Mouse (Mus musculus): ENCODE results near the gene Rpap1.

The Rpap1 gene

DNA sequence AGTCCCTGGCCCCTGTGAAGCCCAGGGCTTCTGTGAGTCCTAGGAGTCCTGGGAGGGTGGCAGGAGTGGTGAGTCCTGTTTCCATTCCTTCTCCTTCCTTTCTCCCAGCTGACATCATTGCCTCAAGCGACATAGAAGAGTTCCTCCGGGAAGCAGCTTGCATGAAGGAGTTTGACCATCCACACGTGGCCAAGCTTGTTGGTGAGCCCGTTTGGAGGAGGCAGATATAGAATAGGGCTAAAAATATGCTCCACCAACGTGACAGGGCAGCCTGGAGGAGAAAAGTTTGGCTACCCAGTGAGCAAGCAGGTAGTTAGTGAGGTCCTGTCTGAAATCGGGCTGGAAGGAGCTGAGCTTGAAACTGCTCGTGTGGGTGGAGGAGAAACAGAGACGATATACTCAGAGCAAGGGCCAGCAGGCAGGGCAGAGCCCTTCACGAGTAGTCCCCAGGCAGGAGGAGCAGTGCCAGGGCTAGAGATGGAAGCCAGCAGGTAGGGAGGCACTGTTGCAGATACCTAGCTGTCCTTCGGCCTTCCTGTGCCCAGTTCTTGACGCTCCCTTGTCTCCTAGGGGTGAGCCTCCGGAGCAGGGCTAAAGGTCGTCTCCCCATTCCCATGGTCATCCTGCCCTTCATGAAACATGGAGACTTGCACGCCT lies 24.3 kb upstream of the Rpap1 start:
- TF ChIP-seq POU5F1 (IDR thresholded peaks at IDR 0.05; ENCODE audit: borderline replicate concordance, low read length): no peak
- TF ChIP-seq NANOG (IDR thresholded peaks at IDR 0.05; ENCODE audit: borderline replicate concordance, low read length): no peak
- TF ChIP-seq CTCF (conservative IDR thresholded peaks at IDR 0.05; ENCODE audit: low read length): no peak
- Histone ChIP-seq H3K36me3 (ENCODE audit: insufficient read depth, low read length) (peaks cover 99% of the 10 kb centered on the region), H3K9me3 (ENCODE audit: low read length) (no peaks in the 10 kb centered on the region), H3K27me3 (ENCODE audit: insufficient read depth, low read length) (no peaks in the 10 kb centered on the region), H3K4me3 (replicated peaks; ENCODE audit: low read length) (no peak overlapping the region), H3K4me1 (replicated peaks; ENCODE audit: low read depth, low read length) (peaks cover 86% of the 10 kb centered on the region)

DNA sequence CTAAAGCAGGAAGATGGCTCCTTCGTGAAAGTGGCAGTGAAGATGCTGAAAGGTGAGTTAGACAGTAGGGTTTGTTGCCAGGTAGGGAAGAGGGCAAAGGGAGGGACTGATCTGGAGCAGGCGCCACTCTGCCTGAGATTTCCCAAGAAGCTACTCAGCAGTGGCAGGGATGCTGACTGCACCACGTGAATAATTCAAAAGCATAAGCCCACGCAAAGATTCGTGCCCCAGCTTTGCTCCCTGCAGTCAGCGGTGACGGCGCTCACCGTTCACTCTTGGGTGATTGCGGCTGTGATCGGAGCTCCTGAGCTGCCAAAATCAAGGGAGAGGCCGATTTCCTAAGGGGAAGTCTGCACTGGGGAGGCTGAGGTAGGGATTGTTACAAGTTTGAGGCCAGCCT lies 23.6 kb upstream of the Rpap1 start:
- TF ChIP-seq CTCF (conservative IDR thresholded peaks at IDR 0.05; ENCODE audit: low read length) (no peak), NANOG (IDR thresholded peaks at IDR 0.05; ENCODE audit: borderline replicate concordance, low read length) (no peak), POU5F1 (IDR thresholded peaks at IDR 0.05; ENCODE audit: borderline replicate concordance, low read length) (no peak)
- no peaks in the 10 kb centered on the region for H3K27me3 ChIP-seq (ENCODE audit: insufficient read depth, low read length)
- H3K4me3 ChIP-seq (replicated peaks; ENCODE audit: low read length): no peak overlapping the region
- peaks cover 93% of the 10 kb centered on the region for H3K4me1 ChIP-seq (replicated peaks; ENCODE audit: low read depth, low read length)
- H3K36me3 ChIP-seq (ENCODE audit: insufficient read depth, low read length): peaks cover 99% of the 10 kb centered on the region
- H3K9me3 ChIP-seq (ENCODE audit: low read length): no peaks in the 10 kb centered on the region

DNA sequence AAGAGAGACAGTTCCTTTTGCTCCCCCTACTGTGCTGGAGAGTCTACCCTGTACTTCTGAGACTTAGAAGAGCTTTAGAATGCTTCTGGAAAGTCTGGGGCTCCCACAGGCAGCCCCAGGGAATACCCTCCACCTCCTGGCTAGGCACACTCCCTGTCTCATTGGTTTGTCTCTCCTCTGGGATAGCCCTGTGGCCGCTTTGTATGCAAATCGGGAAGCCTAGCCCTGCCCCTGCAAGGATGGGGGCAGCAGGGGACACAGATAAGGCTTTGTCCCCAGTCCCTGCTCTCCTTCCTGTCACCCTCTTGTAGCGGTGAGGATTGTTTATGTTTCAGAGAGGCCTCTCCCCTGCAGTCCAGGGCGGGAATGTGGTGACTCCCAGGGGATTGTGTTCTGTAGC lies 21.5 kb upstream of the Rpap1 start:
- peak overlapping the region; percentile 41 for H3K4me3 ChIP-seq (replicated peaks; ENCODE audit: low read length)
- H3K9me3 ChIP-seq (ENCODE audit: low read length): no peaks in the 10 kb centered on the region
- TF ChIP-seq NANOG (IDR thresholded peaks at IDR 0.05; ENCODE audit: borderline replicate concordance, low read length) (no peak), POU5F1 (IDR thresholded peaks at IDR 0.05; ENCODE audit: borderline replicate concordance, low read length) (no peak), CTCF (conservative IDR thresholded peaks at IDR 0.05; ENCODE audit: low read length) (no peak)

DNA sequence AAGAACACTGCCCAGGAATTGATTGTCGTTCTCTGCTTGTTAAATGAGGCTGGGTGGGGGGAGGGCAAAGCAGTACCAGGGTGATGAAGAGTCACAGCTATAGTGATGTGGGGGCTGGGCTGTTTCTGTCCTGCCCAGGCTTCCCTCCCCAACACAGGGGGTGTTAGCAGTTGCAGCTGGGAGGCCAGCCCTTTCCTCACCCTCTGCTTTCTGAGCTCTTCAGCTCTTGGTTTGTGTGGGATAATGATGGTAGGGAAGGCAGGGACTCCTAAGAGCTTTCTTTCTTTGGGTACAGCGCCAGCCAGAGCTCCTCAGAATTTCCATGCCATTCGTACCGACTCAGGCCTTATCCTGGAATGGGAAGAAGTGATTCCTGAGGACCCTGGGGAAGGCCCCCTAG lies 21.1 kb upstream of the Rpap1 start:
- peak overlapping the region; percentile 41 for H3K4me3 ChIP-seq (replicated peaks; ENCODE audit: low read length)
- peaks cover 96% of the 10 kb centered on the region for H3K4me1 ChIP-seq (replicated peaks; ENCODE audit: low read depth, low read length)
- H3K27me3 ChIP-seq (ENCODE audit: insufficient read depth, low read length): no peaks in the 10 kb centered on the region
- TF ChIP-seq CTCF (conservative IDR thresholded peaks at IDR 0.05; ENCODE audit: low read length) (no peak), NANOG (IDR thresholded peaks at IDR 0.05; ENCODE audit: borderline replicate concordance, low read length) (no peak), POU5F1 (IDR thresholded peaks at IDR 0.05; ENCODE audit: borderline replicate concordance, low read length) (no peak)
- H3K9me3 ChIP-seq (ENCODE audit: low read length): no peaks in the 10 kb centered on the region
- peaks cover 99% of the 10 kb centered on the region for H3K36me3 ChIP-seq (ENCODE audit: insufficient read depth, low read length)

More for the DNA sequence above, 21.5 kb upstream of the Rpap1 start:
- Histone ChIP-seq H3K4me1 (replicated peaks; ENCODE audit: low read depth, low read length) (peaks cover 96% of the 10 kb centered on the region), H3K27me3 (ENCODE audit: insufficient read depth, low read length) (no peaks in the 10 kb centered on the region), H3K36me3 (ENCODE audit: insufficient read depth, low read length) (peaks cover 99% of the 10 kb centered on the region)

DNA sequence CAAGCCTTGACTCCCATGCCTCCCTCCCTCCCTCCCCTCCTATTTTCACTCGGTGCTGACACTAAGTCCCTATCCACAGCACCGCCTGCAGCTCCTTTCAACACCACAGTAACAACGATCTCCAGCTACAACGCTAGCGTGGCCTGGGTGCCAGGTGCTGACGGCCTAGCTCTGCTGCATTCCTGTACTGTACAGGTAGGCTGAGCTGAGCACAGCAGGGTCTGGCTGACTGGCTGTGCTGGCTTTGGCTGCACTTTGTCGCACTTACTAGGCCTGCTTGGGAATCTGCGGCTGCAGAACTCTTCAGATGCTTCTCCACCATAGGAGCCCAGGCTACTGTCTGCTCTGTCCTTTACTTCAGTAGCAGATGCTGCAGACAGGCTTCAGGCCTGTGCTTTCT lies 18.2 kb upstream of the Rpap1 start:
- no peak for TF ChIP-seq POU5F1 (IDR thresholded peaks at IDR 0.05; ENCODE audit: borderline replicate concordance, low read length)
- no peak for TF ChIP-seq CTCF (conservative IDR thresholded peaks at IDR 0.05; ENCODE audit: low read length)
- no peak for TF ChIP-seq NANOG (IDR thresholded peaks at IDR 0.05; ENCODE audit: borderline replicate concordance, low read length)
- H3K9me3 ChIP-seq (ENCODE audit: low read length): no peaks in the 10 kb centered on the region
- H3K4me1 ChIP-seq (replicated peaks; ENCODE audit: low read depth, low read length): peaks cover 99% of the 10 kb centered on the region
- H3K36me3 ChIP-seq (ENCODE audit: insufficient read depth, low read length): peaks cover 92% of the 10 kb centered on the region
- no peaks in the 10 kb centered on the region for H3K27me3 ChIP-seq (ENCODE audit: insufficient read depth, low read length)
- H3K4me3 ChIP-seq (replicated peaks; ENCODE audit: low read length): 0 out of 2 replicates have a peak overlapping the region, but pooled peaks have one; percentile 10

DNA sequence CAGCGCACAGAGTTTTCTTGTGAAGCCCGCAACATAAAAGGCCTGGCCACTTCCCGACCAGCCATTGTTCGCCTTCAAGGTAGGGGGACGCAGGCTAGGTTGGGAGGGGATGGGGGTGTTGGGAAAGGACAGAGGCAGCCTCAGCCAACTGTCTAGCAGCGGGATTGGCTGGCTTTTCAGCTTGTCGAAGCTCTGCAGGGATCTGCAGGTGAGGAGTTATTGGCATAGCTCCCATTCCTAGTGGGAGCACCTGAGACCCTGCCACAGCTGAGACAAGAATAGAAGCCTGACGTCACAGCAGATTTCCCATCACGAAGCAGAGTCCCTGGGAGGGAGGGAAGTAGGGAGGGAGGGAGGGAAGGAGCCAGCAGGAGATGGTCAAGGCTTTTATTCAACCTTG lies 17.4 kb upstream of the Rpap1 start:
- peaks cover 93% of the 10 kb centered on the region for H3K4me1 ChIP-seq (replicated peaks; ENCODE audit: low read depth, low read length)
- H3K27me3 ChIP-seq (ENCODE audit: insufficient read depth, low read length): no peaks in the 10 kb centered on the region
- H3K9me3 ChIP-seq (ENCODE audit: low read length): no peaks in the 10 kb centered on the region
- no peak for TF ChIP-seq CTCF (conservative IDR thresholded peaks at IDR 0.05; ENCODE audit: low read length)
- TF ChIP-seq POU5F1 (IDR thresholded peaks at IDR 0.05; ENCODE audit: borderline replicate concordance, low read length): no peak
- H3K4me3 ChIP-seq (replicated peaks; ENCODE audit: low read length): peak overlapping the region; percentile 68
- peaks cover 84% of the 10 kb centered on the region for H3K36me3 ChIP-seq (ENCODE audit: insufficient read depth, low read length)

DNA sequence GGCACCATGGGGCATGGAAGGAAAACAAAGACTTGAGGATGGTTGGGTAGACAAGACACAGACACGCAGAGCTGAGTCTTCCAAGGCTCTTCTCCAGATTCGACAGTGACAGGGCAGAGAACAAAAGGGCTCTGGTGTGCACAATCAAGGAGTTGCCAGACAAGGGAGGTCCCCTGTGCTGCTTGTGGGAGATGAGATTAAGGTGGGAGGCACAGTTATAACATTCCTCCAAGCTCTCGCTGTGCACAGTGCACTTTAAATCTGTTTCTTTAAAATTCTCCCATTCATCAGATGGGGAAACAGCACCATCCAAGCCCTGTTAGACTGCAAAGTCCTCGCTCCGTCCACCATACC lies 16.9 kb upstream of the Rpap1 start:
- H3K9me3 ChIP-seq (ENCODE audit: low read length): no peaks in the 10 kb centered on the region
- peak overlapping the region; percentile 68 for H3K4me3 ChIP-seq (replicated peaks; ENCODE audit: low read length)
- H3K36me3 ChIP-seq (ENCODE audit: insufficient read depth, low read length): peaks cover 79% of the 10 kb centered on the region
- TF ChIP-seq CTCF (conservative IDR thresholded peaks at IDR 0.05; ENCODE audit: low read length) (no peak), POU5F1 (IDR thresholded peaks at IDR 0.05; ENCODE audit: borderline replicate concordance, low read length) (no peak), NANOG (IDR thresholded peaks at IDR 0.05; ENCODE audit: borderline replicate concordance, low read length) (no peak)
- H3K4me1 ChIP-seq (replicated peaks; ENCODE audit: low read depth, low read length): peaks cover 88% of the 10 kb centered on the region
- H3K27me3 ChIP-seq (ENCODE audit: insufficient read depth, low read length): no peaks in the 10 kb centered on the region

DNA sequence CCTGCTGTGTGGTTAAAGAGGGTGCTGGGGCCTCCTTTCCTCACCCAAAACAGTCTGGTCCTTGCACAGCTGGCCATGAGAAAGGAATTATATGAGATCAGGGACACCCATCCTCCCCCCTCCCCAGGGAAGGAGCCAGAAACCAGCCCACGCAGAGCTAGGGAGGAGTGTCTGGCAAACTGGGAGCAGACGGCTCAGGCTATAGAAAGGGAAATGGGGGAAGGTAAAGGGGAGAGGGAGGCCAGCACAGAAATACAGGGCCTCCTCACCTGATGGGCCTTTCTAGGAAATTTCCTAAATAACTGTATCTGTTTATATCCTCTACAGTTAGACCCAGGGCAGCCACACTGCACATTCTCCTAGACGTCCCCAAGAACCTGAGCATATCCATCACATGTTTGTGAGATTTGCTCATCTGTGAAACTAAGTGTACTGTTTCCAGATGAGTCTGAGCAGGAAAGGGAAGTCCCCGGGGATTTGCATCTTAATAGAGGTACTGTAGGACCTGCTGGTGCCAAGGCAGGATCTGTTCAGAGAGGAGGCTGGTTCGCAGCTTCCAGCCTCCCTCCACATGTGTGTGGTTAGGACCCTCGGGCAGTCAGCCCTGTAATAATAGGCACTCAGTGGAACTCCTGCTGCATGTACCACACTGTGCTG lies 16.4 kb upstream of the Rpap1 start:
- H3K36me3 ChIP-seq (ENCODE audit: insufficient read depth, low read length): peaks cover 74% of the 10 kb centered on the region
- TF ChIP-seq NANOG (IDR thresholded peaks at IDR 0.05; ENCODE audit: borderline replicate concordance, low read length) (no peak), CTCF (conservative IDR thresholded peaks at IDR 0.05; ENCODE audit: low read length) (no peak), POU5F1 (IDR thresholded peaks at IDR 0.05; ENCODE audit: borderline replicate concordance, low read length) (no peak; the same call in 1 of the 2 replicates)
- H3K4me3 ChIP-seq (replicated peaks; ENCODE audit: low read length): peak overlapping the region; percentile 68
- peaks cover 86% of the 10 kb centered on the region for H3K4me1 ChIP-seq (replicated peaks; ENCODE audit: low read depth, low read length)
- H3K9me3 ChIP-seq (ENCODE audit: low read length): no peaks in the 10 kb centered on the region
- H3K27me3 ChIP-seq (ENCODE audit: insufficient read depth, low read length): no peaks in the 10 kb centered on the region

All from E14TG2a.4 (cell line).